Mouse (Mus musculus) B cell, adult (primary cell): Measurements from ENCODE around the gene Cela3a. TPM values are rescaled to one million over a fixed set of nuclear protein-coding genes. Genes with fewer than 3 reads are reported as not detected.

Experiments used
- total RNA-seq: library from RNA; stranded (reverse); gene quantifications from 4 replicates; pipeline ENCODE4 v1.2.4, GENCODE M21; 2023; ENCODE audit not compliant: inconsistent age

Cela3a gene
- total RNA-seq, result not detected in 4 replicates

DNA sequence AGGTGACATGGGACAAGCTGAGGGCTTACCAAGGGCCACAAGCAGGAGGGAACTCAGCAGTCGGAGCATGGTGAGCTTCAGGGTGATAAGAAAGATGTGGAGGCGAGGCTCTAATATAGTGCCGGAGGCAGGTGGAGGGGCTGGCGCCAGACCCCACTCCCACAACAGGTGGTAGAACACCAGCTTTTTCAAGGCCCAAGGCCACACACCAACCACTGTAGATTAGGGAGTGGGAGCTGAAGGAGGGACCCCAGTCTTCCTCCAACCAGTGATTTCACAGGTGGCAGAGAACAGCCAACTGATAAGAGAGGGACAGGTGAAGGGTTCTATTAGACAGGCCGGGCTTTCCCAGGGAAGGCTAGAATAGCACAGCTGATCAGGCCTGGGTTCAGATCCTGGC, at the start of gene Cela3a:
TSS of gene Cela3a (minus strand) at position 101 of the 400 bp plus-strand sequence.

DNA sequence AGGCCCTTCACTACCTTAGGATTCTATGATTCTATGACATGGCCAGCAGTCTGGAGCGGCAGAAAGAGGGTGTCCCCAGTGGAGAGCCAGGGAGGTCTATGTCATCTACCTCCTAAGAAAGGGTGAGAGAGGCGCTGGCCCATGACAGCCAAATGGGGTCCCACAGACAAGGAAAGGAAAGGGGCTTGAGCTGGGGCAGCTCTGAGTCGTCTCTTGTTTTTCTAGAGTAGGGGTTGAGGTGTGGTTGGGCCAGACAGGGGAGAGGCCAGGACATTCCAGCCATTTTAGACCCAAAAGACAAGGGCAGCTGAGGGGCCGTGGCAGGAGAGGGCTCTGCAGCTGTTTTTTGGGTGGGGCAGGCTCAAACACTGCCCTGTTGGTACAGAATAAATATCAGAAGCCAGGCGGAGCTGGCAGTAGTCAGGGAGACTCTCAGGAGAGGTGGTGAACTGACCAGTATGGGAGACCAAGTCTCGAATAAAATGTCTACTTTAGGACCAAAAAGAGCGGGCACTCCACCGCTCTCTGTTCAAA, 43.7 kb upstream of the Cela3a start, which contains the start of gene 1700013G24Rik:
TSS of gene 1700013G24Rik (plus strand) at position 51 of the 534 bp plus-strand sequence.

GRCm38 (mm10) chr4:137430502-137430901, 20.9 kb upstream of the Cela3a start, which contains the start of gene Cela3b:
Cela3b (minus strand) TSS chr4:137430540.

DNA sequence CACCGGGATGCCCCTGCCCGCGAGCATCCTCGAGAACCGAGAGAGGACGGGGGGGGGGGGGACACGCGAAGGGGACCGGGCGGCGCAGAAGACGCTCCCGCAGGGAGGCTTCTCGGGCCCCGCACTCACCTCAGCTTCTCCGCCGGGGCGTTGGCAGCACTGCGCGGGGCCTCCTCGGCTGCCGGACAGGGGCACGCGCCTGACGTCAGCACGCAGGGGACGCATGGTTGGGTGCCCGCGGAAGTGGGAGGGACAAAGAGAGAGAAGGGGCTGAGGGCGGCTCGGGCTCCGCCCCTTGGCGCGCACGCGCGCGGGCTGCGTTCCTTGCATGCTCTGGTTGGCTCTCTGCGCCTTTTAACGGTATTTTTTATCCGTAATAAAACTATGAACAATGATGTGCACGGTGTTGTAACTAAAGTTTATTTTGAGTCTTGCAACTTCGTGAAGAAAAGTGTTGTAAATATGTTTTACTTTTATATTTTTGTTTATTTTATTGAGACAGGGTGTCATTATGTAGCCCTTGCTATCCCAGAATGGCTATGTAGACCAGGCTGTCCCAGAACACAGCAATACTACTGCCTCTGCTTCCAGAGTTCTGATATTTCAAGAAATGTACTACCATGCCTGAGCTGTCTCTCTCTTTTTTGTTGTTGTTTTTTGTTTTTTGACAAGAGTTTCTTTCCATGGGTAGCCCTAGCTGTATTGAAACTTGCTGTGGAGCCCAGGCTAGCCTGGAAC, 51.9 kb downstream of the Cela3a start, which contains the start of gene Cdc42:
TSS of gene Cdc42 (minus strand) at position 204 of the 738 bp plus-strand sequence.

Other genes starting within 250 kb of the Cela3a start
- 0.21 TPM in 1 of 4 replicates, not detected in the others for gene Wnt4, start 132.3 kb downstream of the Cela3a start, total RNA-seq
- 462 to 495 TPM (median 482 TPM) in 4 replicates for gene Cdc42, start 52.1 kb downstream of the Cela3a start, total RNA-seq
- gene Cela3b, start 20.7 kb upstream of the Cela3a start, total RNA-seq, result 0.96 to 1.3 TPM in 2 of 4 replicates, not detected in the others
- gene 1700013G24Rik, start 43.5 kb upstream of the Cela3a start, total RNA-seq, result not detected in 4 replicates
- gene Hspg2, start 59.0 kb upstream of the Cela3a start, total RNA-seq, result 1.3 to 3.0 TPM (median 1.7 TPM) in 4 replicates
- gene Ldlrad2, start 164.8 kb upstream of the Cela3a start, total RNA-seq, result not detected in 4 replicates
- 217 to 247 TPM (median 231 TPM) in 4 replicates for gene Usp48, start 184.0 kb upstream of the Cela3a start, total RNA-seq